Mouse (Mus musculus): ENCODE data around the gene Ermap. TPM values are rescaled to one million over a fixed set of nuclear protein-coding genes. Genes with fewer than 3 reads are reported as not detected.

Ermap gene
- polyA plus RNA-seq, 1 experiment from 2014 or later = 11.4 TPM

DNA sequence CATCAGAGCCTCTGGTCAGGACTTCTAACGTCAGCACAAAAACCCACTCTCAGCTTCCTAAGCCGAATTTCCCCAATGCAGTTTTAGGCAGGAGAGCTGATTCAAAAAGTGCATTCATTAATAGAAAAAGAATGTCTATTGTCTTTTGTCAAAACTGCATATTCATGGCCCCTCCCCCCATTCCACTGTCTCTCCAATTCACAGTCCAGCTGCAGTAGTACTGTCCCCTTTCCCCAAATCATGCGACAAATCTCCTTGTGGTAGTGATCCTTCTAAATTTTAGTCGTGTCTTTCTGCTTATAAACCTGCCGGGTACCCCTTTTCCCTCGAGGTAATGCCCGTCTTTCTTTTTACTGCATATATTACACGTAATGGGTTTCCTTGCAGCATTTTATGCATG, 51.0 kb downstream of the Ermap start:
- WGBS = 62% methylated on average over 8 of the region's 8 CpGs
- Histone ChIP-seq H3K4me1 (replicated peaks; ENCODE audit: control insufficient read depth, insufficient read depth, low read length) (peaks cover 7% of the 10 kb centered on the region; the same call in 1 of the 2 replicates), H3K4me2 (ENCODE audit: low read depth, low read length, severe bottlenecking) (no peak overlapping the region), H3K4me3 (ENCODE audit: low read depth, low read length) (no peak overlapping the region), H3K9me3 (ENCODE audit: control insufficient read depth, low read length) (no peaks in the 10 kb centered on the region), H3K9ac (ENCODE audit: low read length) (no peak overlapping the region), H3K27me3 (ENCODE audit: control insufficient read depth, insufficient read depth, low read length) (no peaks in the 10 kb centered on the region), H3K36me3 (ENCODE audit: control insufficient read depth, insufficient read depth, low read length) (peaks cover 18% of the 10 kb centered on the region; the same call in 1 of the 2 replicates), H3K27ac (ENCODE audit: low read depth, low read length) (no peak overlapping the region)
- no peak for ATAC-seq (replicated peaks; ENCODE audit: low FRiP score)
- no peak for DNase-seq (ENCODE audit: low spot score)

DNA sequence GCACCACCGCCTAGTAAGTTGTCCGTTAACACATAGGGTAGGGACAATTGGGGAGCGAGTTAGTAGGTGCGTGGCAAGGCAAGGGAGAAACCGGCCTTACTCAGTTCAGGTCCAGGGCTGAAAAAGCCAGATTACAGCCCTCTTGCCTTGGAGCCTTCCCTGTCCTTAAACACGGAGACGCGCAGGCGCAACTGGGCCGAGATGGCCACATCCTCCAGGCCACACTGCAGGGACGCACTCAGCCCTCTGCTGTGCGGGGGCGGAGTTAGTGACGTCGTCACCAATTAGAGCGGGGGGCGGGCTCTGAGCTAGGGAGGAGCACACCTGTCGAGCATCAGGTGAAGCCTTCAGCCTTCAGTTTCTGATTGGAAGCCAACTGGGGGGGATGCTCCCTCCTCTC, 51.6 kb downstream of the Ermap start:
- ATAC-seq (replicated peaks; ENCODE audit: low FRiP score) = peak; percentile 73
- Histone ChIP-seq H3K4me2 (ENCODE audit: low read depth, low read length, severe bottlenecking) (peak overlapping the region; percentile 37), H3K27me3 (ENCODE audit: control insufficient read depth, insufficient read depth, low read length) (no peaks in the 10 kb centered on the region), H3K36me3 (ENCODE audit: control insufficient read depth, insufficient read depth, low read length) (peaks cover 24% of the 10 kb centered on the region; the same call in 1 of the 2 replicates), H3K27ac (ENCODE audit: low read depth, low read length) (no peak overlapping the region), H3K4me1 (replicated peaks; ENCODE audit: control insufficient read depth, insufficient read depth, low read length) (peaks cover 7% of the 10 kb centered on the region; the same call in 1 of the 2 replicates), H3K9me3 (ENCODE audit: control insufficient read depth, low read length) (no peaks in the 10 kb centered on the region), H3K4me3 (ENCODE audit: low read depth, low read length) (peak overlapping the region; percentile 10; the same call in 1 of the 2 replicates), H3K9ac (ENCODE audit: low read length) (no peak overlapping the region; the same call in 1 of the 2 replicates)
- DNase-seq (ENCODE audit: low spot score) = peak; percentile 84
- 5% methylated on average over 18 of the region's 18 CpGs for WGBS

DNA sequence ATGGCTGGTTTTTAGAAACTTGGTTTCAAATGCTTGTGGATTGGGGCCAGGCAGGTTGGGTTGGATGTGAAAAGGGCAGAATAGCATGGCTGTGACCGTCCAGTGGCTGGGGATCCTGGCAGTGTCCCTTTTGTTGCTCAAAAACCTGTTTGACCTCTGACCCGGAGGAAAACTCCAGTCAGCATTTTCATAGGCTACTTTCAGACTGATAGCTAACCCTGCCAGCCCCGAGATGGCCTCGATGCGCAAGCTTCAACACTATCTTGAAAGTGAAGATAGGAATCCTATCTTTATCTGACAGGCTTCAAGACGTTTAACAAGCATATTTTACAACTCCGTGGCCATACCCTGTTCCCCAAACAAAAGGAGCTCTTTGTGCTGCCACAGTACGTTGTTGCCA, 52.5 kb downstream of the Ermap start:
- Histone ChIP-seq H3K4me3 (ENCODE audit: low read depth, low read length) (no peak overlapping the region), H3K27ac (ENCODE audit: low read depth, low read length) (no peak overlapping the region; the same call in 1 of the 2 replicates), H3K27me3 (ENCODE audit: control insufficient read depth, insufficient read depth, low read length) (no peaks in the 10 kb centered on the region), H3K4me2 (ENCODE audit: low read depth, low read length, severe bottlenecking) (no peak overlapping the region), H3K36me3 (ENCODE audit: control insufficient read depth, insufficient read depth, low read length) (peaks cover 27% of the 10 kb centered on the region), H3K9me3 (ENCODE audit: control insufficient read depth, low read length) (no peaks in the 10 kb centered on the region), H3K9ac (ENCODE audit: low read length) (no peak overlapping the region), H3K4me1 (replicated peaks; ENCODE audit: control insufficient read depth, insufficient read depth, low read length) (peaks cover 7% of the 10 kb centered on the region; the same call in 1 of the 2 replicates)
- DNase-seq (ENCODE audit: low spot score) = no peak
- ATAC-seq (replicated peaks; ENCODE audit: low FRiP score) = no peak
- WGBS = 68% methylated on average over 8 of the region's 8 CpGs

DNA sequence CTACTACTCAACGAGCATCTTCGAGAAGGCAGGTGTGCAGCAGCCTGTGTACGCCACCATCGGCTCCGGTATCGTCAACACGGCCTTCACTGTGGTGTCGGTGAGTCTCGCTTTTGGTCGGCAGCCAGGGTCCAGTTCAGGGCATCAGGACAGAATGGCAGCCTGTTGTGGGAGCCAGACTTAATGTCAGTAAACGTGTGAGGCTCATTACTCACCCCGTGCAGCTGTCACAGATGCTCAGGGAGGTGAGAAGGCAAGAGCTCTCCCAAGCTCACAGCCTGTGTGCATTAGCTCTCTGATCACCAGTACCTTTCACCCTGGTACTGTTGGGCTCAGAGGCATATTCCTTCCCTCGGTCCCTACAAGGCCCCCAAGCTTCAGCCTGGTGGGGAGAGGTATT, 56.0 kb downstream of the Ermap start:
- WGBS = 92% methylated on average over 13 of the region's 13 CpGs
- no peak for ATAC-seq (replicated peaks; ENCODE audit: low FRiP score)
- peaks cover 34% of the 10 kb centered on the region for H3K36me3 ChIP-seq (ENCODE audit: control insufficient read depth, insufficient read depth, low read length)
- no peaks in the 10 kb centered on the region for H3K27me3 ChIP-seq (ENCODE audit: control insufficient read depth, insufficient read depth, low read length)
- no peak overlapping the region for H3K9ac ChIP-seq (ENCODE audit: low read length)
- no peak for DNase-seq (ENCODE audit: low spot score)
- H3K27ac ChIP-seq (ENCODE audit: low read depth, low read length) = no peak overlapping the region
- no peak overlapping the region for H3K4me2 ChIP-seq (ENCODE audit: low read depth, low read length, severe bottlenecking)
- H3K4me1 ChIP-seq (replicated peaks; ENCODE audit: control insufficient read depth, insufficient read depth, low read length) = peaks cover 7% of the 10 kb centered on the region; the same call in 1 of the 2 replicates
- no peaks in the 10 kb centered on the region for H3K9me3 ChIP-seq (ENCODE audit: control insufficient read depth, low read length)
- no peak overlapping the region for H3K4me3 ChIP-seq (ENCODE audit: low read depth, low read length)

DNA sequence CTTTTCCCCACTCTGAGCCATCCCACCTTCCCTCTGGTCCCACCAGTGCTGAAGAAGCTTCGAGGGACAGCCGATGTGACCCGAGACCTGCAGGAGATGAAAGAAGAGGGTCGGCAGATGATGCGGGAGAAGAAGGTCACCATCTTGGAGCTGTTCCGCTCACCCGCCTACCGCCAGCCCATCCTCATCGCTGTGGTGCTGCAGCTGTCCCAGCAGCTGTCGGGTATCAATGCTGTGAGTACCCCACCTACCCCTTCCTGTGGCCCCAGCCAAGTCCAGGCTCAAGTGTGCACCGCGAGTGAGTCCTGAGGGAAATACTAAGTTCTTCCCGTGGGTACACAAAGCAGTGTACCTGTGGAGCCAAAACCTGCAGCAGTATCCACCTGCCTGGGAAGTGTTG, 56.5 kb downstream of the Ermap start:
- Histone ChIP-seq H3K27me3 (ENCODE audit: control insufficient read depth, insufficient read depth, low read length) (no peaks in the 10 kb centered on the region), H3K9me3 (ENCODE audit: control insufficient read depth, low read length) (no peaks in the 10 kb centered on the region), H3K4me3 (ENCODE audit: low read depth, low read length) (no peak overlapping the region), H3K4me1 (replicated peaks; ENCODE audit: control insufficient read depth, insufficient read depth, low read length) (peaks cover 7% of the 10 kb centered on the region; the same call in 1 of the 2 replicates), H3K4me2 (ENCODE audit: low read depth, low read length, severe bottlenecking) (no peak overlapping the region), H3K9ac (ENCODE audit: low read length) (no peak overlapping the region), H3K36me3 (ENCODE audit: control insufficient read depth, insufficient read depth, low read length) (peaks cover 34% of the 10 kb centered on the region), H3K27ac (ENCODE audit: low read depth, low read length) (no peak overlapping the region)
- ATAC-seq (replicated peaks; ENCODE audit: low FRiP score) = no peak
- no peak for DNase-seq (ENCODE audit: low spot score)
- WGBS = 94% methylated on average over 13 of the region's 13 CpGs

DNA sequence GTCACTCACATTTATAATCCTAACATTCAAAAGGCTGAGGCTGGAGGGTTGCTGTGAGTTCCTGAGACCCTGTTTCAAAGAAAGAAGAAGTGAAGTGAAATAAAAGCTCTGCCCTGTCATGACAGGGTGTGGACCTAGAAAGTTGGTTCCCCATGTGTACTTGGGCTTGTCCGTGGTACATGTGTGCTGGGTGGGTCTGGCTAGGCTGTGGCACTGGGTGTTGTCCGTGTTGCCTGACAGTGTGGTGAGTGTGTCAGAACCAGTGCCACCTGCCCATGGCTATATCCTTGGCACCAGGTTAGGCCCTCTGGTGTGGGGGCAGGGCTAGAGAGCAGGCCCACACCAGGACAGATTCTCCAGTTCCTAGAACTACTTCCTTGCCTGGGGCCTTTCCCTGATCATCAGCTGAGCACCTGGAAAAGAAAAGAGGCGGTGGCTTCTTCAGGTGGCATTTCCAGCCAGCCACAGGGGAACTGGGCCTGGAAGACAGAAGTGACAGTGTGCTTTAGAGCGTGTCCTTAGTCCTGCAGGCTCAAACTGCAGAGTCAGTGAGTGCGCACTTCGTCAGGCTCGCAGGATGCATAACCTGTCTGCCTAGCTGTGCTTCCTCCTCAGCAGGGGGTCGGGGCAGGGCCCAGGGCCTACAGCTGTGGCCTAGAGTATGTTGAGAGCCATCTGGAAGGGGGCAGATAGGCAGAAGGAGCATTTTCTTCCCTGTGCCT, 58.5 kb downstream of the Ermap start:
- WGBS = 86% methylated on average over 8 of the region's 8 CpGs
- Histone ChIP-seq H3K9me3 (ENCODE audit: control insufficient read depth, low read length) (no peaks in the 10 kb centered on the region), H3K27me3 (ENCODE audit: control insufficient read depth, insufficient read depth, low read length) (no peaks in the 10 kb centered on the region), H3K27ac (ENCODE audit: low read depth, low read length) (no peak overlapping the region), H3K4me2 (ENCODE audit: low read depth, low read length, severe bottlenecking) (no peak overlapping the region), H3K4me1 (replicated peaks; ENCODE audit: control insufficient read depth, insufficient read depth, low read length) (peaks cover under 1% of the 10 kb centered on the region; the same call in 1 of the 2 replicates), H3K36me3 (ENCODE audit: control insufficient read depth, insufficient read depth, low read length) (peaks cover 33% of the 10 kb centered on the region), H3K4me3 (ENCODE audit: low read depth, low read length) (no peak overlapping the region), H3K9ac (ENCODE audit: low read length) (no peak overlapping the region)
- no peak for DNase-seq (ENCODE audit: low spot score)
- no peak for ATAC-seq (replicated peaks; ENCODE audit: low FRiP score)

DNA sequence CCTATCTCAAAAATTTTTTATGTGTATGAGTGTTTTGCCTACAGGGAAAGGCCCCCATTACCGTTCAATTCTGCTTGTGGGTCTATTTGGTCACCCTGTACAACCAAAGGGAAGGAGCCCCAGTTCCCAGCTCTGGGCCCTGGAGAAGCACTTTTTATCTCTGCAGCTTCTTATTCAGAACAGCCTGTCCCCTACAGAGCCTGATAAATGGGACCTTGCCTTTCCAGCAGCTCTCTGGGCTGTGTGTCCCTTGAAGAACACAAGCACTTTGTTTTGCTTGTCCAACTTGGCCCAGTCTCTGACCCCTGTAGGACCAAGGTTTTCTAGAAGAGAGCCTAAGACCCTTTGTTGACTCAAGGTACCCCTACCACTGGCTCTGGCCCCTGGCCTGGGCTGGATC, 60.7 kb downstream of the Ermap start:
- H3K9ac ChIP-seq (ENCODE audit: low read length) = no peak overlapping the region
- no peaks in the 10 kb centered on the region for H3K9me3 ChIP-seq (ENCODE audit: control insufficient read depth, low read length)
- no peak overlapping the region for H3K4me3 ChIP-seq (ENCODE audit: low read depth, low read length)
- ATAC-seq (replicated peaks; ENCODE audit: low FRiP score) (no peak), DNase-seq (ENCODE audit: low spot score) (no peak)
- no peak overlapping the region for H3K4me2 ChIP-seq (ENCODE audit: low read depth, low read length, severe bottlenecking)
- peaks cover 21% of the 10 kb centered on the region for H3K36me3 ChIP-seq (ENCODE audit: control insufficient read depth, insufficient read depth, low read length)
- 88% methylated on average over 1 of the region's 1 CpGs for WGBS
- H3K27ac ChIP-seq (ENCODE audit: low read depth, low read length) = no peak overlapping the region
- H3K4me1 ChIP-seq (replicated peaks; ENCODE audit: control insufficient read depth, insufficient read depth, low read length) = peaks cover 2% of the 10 kb centered on the region; the same call in 1 of the 2 replicates
- H3K27me3 ChIP-seq (ENCODE audit: control insufficient read depth, insufficient read depth, low read length) = no peaks in the 10 kb centered on the region

DNA sequence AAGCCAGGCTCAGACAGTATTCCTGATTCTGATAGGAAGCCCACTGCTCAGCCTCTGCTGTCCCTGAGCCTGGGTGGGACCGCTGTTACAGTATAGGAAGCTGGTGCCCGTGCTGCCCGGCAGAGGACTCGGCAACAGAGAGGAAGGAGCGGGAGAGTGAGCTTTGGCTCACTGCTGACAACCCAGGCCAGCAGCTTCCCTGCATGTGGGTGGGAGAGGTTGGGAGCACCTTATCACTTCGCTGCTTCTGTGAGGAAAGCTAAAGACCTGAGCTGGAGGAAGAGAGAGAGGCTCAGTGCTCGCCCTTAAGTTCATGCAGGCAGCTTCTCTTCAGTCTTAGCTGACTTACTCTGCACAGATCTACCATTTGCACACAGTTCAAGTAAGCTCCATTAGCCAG, 61.3 kb downstream of the Ermap start:
- no peak overlapping the region for H3K9ac ChIP-seq (ENCODE audit: low read length)
- WGBS = 80% methylated on average over 7 of the region's 7 CpGs
- H3K36me3 ChIP-seq (ENCODE audit: control insufficient read depth, insufficient read depth, low read length) = peaks cover 16% of the 10 kb centered on the region
- no peak for ATAC-seq (replicated peaks; ENCODE audit: low FRiP score)
- DNase-seq (ENCODE audit: low spot score) = no peak
- H3K4me3 ChIP-seq (ENCODE audit: low read depth, low read length) = no peak overlapping the region
- H3K9me3 ChIP-seq (ENCODE audit: control insufficient read depth, low read length) = no peaks in the 10 kb centered on the region
- no peak overlapping the region for H3K27ac ChIP-seq (ENCODE audit: low read depth, low read length)
- no peaks in the 10 kb centered on the region for H3K27me3 ChIP-seq (ENCODE audit: control insufficient read depth, insufficient read depth, low read length)
- no peak overlapping the region for H3K4me2 ChIP-seq (ENCODE audit: low read depth, low read length, severe bottlenecking)
- peaks cover 2% of the 10 kb centered on the region; the same call in 1 of the 2 replicates for H3K4me1 ChIP-seq (replicated peaks; ENCODE audit: control insufficient read depth, insufficient read depth, low read length)

DNA sequence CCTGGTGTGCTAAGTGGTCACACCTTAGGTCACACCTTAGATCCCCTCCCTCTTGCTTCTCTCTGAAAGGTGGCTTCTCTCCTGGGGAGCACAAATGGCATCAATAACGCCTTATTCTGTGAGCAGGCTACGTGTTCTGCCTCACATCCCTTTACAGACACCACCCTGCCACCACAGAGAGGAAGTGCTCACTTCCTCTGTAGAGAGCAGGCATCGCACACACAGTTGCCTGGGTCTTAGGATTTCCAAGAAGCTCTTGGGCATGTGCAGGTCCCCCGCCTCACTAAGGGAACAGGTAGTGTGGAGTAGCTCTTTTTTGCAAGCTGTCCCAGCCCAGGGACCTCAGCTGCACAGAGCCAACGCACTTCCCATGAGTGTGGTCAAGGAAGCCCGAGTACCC, 62.6 kb downstream of the Ermap start:
- no peaks in the 10 kb centered on the region for H3K9me3 ChIP-seq (ENCODE audit: control insufficient read depth, low read length)
- H3K36me3 ChIP-seq (ENCODE audit: control insufficient read depth, insufficient read depth, low read length) = peaks cover 8% of the 10 kb centered on the region
- peaks cover 2% of the 10 kb centered on the region; the same call in 1 of the 2 replicates for H3K4me1 ChIP-seq (replicated peaks; ENCODE audit: control insufficient read depth, insufficient read depth, low read length)
- no peak overlapping the region for H3K9ac ChIP-seq (ENCODE audit: low read length)
- no peaks in the 10 kb centered on the region for H3K27me3 ChIP-seq (ENCODE audit: control insufficient read depth, insufficient read depth, low read length)
- no peak overlapping the region for H3K4me3 ChIP-seq (ENCODE audit: low read depth, low read length)
- no peak for DNase-seq (ENCODE audit: low spot score)
- ATAC-seq (replicated peaks; ENCODE audit: low FRiP score) = no peak
- 83% methylated on average over 6 of the region's 6 CpGs for WGBS
- no peak overlapping the region for H3K27ac ChIP-seq (ENCODE audit: low read depth, low read length)
- H3K4me2 ChIP-seq (ENCODE audit: low read depth, low read length, severe bottlenecking) = no peak overlapping the region
